Mouse (Mus musculus) C2C12 (cell line): Measurements from ENCODE around the gene Zmym1.

Experiments used
- CTCF ChIP-seq: IDR thresholded peaks from one replicate; pipeline ENCODE4 v1.5.1; 2011; ENCODE audit not compliant: control insufficient read depth, insufficient read depth, insufficient read length
- FOSL1 ChIP-seq: IDR thresholded peaks from one replicate; pipeline ENCODE4 v1.8.0; 2011; ENCODE audit warnings: mild to moderate bottlenecking, low read length; ENCODE audit not compliant: poor library complexity, insufficient read depth, severe bottlenecking
- MAX ChIP-seq: IDR thresholded peaks from one replicate; pipeline ENCODE4 v1.6.1; 2011; ENCODE audit warnings: mild to moderate bottlenecking, control low read depth
- MYOD1 ChIP-seq: IDR thresholded peaks from one replicate; pipeline ENCODE4 v1.6.1; 2011; ENCODE audit warnings: low read depth; ENCODE audit not compliant: control insufficient read depth, insufficient read length
- USF1 ChIP-seq: IDR thresholded peaks from one replicate; pipeline ENCODE4 v1.6.1; 2011; ENCODE audit warnings: low read depth, mild to moderate bottlenecking, control low read depth, moderate library complexity

DNA sequence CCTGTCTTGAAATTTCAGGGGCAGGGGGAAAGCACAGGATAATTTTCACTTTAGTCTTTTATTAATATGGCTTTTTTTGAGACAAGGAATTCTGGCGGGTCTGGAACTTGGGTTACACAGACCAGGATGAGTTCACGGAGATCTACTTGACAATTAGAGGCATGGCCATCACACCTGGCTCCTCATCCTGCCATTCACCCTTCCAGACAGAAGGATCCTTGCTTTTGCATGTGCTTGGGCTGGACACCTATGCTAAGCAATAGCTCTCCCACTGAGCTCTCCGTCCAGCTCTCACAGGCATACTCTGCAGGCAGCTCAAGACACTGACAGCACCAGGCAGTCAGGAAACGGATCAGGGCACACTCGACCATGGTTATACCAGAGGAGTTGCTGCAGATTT lies 7.9 kb downstream of the Zmym1 start:
- TF ChIP-seq CTCF (no peak), MYOD1 (no peak), MAX (no peak), USF1 (no peak), FOSL1 (no peak)
